Mouse (Mus musculus) telencephalon, adult 2 months (tissue): Measurements from ENCODE around the gene Scgb3a1.

Experiments used
- DNase-seq: peaks from one replicate; pipeline ENCODE4 v3.0.0-alpha.2; 2011; ENCODE audit warnings: low read depth, low spot score

Scgb3a1 gene

DNA sequence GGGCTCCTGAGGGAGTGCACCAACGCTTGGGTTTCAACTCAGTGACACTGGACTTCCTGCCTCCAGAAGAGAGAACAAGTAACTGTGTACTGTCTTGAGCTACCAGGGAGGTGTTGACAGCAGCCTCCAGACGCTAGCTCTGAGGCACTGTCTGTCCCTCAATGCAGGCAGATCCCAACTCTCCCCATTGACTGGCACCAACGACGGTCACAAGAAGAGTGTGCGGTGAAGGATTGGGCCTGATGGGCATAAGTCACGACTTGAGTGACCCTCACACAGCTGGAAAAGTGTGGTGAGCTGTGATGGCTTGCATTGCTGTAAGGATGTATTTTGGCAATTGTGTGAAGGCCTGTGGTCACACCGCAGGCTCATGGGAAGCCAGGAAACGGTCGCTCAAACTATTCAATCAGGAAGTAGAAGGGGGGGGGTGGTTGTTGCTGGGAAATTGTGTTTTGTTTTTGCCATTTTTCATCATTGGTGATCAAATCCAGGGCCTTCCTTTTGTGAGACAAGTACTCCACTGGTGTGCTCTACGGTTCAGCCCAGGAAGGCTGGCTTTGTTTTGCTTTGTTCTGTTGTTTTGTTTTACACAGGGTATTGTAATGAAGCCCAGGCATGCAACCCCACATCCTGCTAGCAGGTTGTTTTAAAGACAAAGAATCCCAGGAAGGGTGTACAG, 4.5 kb upstream of the Scgb3a1 start:
- DNase-seq: no peak

DNA sequence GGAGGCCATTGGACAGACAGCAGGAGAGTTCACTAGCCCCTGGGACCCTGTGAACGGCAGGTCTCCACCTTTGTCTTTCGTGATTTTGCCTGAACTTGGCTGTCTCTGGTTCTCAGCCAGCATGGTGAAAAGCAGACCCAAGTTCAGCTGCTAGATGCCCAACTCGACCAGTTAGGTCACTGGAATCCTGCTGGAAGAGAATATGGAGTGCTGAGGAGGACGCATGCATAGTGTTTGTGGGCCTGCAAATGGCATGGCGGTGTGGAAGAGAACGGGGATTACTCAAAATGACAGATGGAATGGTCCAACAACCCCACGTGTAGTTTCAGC, 4.0 kb upstream of the Scgb3a1 start:
- no peak for DNase-seq

DNA sequence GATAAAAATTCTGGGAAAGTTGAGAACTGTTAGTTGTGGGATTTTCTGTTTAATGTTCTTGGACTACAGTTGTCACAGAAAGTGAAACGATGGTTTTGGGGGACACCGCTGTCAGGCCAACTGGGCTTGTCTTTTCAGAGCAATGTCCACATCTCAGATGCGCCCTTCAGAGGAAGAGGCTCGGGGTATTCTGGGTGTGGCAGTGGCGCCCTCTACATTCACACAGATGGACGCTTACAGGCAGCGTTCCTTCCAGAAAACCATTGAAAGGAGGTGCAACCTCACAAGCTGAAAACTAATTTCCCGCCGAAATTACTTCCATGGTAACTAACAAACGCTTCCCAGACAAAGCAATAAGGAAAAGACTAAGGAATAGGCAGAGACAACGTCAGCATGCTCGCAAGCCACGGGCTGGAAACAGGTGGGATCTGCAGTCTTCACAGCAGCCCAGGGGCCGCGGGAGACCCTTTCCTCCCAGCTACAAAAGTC, 1.1 kb upstream of the Scgb3a1 start:
- no peak for DNase-seq

DNA sequence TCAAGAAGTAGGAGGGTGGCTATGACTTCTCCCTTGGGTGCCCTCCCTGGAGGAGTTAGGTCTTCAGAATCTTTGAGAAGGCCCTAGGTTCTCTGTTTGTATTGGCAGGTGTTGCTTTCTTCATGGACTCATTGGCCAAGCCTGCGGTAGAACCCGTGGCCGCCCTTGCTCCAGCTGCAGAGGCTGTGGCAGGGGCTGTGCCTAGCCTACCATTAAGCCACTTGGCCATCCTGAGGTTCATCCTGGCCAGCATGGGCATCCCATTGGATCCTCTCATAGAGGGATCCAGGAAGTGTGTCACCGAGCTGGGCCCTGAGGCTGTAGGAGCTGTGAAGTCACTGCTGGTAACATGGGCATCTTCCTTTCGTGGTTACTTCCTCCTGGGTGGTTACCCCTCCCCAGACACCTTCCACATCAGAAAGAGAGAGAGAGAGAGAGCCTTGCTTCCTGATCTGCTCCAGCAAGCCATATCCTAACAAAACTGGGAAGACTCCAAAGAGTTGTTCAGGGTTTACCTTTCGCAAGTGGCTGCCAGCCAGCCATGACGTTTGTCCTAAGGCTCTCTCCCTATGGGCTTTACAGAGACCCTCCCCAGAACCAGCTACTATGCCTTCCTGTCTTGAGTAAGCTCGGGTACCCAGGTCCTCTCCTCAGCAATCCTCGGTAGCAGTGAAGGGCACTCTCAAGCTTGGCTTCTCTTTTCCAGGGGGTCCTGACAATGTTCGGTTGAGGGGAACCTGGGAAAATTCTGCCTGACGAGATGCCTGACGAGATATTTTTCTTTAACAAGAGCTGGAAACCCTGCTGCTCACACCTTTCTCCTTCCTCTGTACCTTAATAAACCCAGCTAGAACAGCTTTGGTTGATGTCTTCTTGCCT, 1.1 kb downstream of the Scgb3a1 start:
- no peak for DNase-seq

DNA sequence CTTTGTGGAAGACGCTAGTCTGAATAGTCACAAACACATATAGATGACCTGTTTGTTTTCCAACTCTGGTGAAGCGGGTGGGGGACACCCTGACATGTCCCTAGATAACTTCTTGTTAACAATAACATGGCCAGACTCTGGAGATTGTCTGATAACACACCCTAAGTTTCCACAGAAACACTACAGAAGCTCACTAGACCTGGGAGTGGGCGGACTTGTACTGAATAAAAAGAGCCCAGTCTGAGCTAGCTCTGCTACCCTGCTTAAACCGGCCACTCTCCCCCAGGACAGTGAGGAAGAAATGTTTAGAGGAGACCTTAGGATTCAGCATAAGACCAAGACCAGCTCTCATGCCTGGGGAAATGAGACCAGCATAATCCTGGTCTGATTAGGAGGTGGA, 2.1 kb downstream of the Scgb3a1 start:
- DNase-seq: no peak

DNA sequence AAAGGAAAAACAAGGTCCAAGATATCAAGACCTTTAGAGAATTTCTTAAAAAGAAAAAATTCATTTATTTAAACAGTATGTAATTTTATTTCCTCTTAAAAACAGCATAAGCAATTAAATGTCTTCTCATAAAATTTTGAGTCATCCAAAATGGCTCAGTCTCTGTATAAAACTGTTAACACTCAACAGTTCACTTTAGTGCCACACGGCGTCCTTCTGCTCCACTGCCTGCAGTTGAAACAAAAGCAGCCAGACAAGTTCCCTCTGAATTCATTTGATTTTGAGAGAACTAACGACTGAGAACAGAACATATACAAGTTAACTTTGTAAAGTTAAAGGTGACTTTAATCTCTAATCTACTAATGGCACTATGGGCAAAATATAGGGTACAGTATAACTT, 10.0 kb downstream of the Scgb3a1 start:
- DNase-seq: no peak

DNA sequence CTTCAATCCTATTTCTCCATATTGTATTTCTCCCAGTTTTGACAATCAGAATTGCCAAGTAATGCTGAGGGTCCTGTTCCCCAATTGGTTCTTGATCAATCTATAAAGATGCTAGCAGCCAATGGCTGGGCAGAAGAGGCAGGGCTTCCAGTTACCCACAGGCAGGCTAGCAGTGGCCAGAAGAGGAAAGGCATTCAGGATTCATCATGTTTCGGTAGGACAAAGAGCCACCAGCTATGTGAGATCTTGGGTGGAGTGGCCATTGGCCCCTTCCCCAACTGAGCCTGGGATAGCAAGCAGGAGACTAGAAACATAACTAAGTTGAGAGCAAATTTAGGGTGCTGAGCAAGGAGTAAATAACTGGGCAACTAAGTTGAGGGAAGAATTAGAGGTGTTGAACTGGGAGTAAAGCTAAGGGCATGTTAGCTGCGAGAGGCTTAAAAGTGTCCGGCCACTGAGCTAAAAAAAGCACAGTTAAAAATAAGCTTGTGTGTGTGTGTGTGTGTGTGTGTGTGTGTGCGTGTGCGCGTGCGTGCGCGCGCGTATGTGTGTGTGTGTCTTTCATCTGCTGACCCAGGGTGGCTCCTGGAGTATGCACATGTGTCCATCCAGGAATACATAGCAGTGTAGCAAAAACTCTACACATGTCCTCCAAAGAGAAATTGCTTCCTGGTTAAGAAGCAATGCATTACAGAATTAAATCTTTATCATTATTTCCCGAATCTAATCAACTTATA, 21.0 kb downstream of the Scgb3a1 start:
- no peak for DNase-seq

DNA sequence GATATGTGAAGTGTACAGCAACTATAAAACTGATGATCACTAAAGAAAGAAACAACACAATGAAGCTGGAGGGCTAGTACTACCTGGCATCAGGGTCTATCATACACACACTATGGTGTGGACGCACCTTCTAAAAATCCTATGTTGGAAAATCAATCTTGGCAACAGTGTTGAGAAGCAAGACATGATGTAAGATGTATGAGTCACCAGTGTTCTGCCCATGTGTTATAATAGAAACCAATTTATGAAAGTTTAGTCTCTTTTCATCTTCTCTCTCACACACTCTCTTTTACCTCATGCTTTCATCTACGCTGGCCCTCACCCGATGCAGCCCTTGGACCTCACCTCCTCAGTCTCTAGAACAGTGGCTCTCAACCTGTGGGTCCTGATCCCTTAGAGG, 31.6 kb downstream of the Scgb3a1 start:
- DNase-seq: no peak

DNA sequence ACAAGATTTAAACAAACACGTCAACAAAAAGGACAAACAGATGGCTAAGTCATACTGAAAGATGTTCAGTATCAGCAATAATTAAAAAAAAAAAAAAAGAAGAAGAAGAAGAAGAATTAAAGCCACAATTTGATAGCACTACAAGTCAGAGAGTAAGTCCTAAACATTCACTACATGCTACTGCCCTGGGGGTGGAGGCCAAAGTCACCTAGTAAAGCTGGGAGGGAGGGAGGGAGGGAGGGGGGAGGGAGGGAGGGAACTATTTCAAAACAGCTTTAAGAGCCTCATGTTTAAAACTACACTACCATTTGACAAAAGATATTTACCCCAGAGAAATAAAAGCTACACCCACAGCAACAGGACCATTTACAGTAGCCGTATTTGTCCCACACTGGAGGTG, 32.3 kb downstream of the Scgb3a1 start:
- no peak for DNase-seq

DNA sequence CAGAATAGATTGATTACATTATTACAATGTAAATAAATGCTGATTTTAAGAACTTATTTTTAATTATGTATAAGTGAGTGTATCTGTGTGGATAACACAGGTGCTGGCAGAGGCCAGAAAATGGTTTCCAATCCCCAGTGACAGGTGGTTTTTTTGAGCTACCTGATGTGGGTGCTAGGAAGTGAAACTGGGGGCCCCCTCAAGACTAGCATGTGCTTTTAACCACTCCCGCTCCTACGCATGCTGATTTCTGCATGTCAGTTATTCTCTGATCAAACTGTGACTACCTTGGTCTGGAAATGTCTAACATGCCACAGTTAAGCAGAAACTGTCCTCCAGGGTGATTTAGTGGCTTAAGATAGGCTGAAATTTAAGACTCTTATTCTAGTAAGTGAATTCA, 33.1 kb downstream of the Scgb3a1 start:
- DNase-seq: no peak

DNA sequence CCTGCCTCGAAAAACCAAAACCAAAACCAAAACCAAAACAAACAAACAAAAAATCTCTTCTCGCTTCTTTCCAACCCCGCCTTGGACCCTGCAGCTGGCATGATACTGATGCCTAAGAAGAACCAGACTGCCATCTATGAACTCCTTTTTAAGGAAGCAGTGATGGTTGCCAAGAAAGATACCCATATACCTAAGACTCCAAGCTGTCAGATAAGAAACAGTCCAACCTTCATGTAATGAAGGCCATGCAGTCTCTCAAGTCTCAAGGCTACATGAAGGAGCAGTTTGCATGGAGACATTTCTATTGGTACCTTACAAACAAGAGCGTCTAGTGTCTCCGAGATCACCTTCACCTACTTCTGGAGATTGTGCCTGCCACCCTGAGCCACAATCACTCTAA, 34.4 kb downstream of the Scgb3a1 start:
- no peak for DNase-seq

DNA sequence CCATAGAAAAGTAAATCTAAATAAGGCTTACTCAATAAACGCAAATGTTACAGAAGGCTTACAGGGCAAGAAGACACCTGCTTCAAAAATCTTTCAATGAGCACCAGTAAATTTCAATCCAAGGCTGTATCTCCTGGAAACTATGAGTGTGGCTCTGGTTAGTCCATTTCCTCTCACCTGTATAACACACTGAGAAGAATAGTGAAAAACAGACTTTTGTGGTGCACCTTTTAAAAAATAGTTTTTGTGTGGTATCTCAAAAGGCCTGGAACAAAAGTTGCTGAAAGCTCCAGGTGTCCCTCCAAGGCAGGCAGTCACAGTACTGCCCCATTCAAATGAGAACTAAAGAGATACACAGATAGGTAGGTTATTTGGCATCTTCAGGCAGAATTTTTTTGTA, 35.7 kb downstream of the Scgb3a1 start:
- no peak for DNase-seq

DNA sequence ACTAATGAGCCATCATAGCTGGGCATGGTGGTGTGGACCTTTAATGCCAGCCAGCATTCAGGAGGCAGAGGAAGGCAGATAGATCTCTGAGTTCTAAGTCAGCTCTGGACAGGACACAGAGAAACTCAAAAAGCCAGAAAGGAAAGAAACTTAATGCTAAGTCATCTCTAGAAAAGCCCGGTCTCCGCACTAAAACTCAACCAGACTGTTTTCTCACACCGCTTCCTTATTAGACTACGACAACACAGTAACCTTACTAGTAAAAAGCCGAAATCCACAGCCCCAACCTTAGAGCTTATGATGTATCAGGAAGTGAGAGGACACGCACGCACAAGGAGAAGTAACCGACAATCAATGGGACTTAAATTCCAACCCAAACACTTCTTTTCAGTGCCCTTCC, 38.6 kb downstream of the Scgb3a1 start:
- DNase-seq: no peak

DNA sequence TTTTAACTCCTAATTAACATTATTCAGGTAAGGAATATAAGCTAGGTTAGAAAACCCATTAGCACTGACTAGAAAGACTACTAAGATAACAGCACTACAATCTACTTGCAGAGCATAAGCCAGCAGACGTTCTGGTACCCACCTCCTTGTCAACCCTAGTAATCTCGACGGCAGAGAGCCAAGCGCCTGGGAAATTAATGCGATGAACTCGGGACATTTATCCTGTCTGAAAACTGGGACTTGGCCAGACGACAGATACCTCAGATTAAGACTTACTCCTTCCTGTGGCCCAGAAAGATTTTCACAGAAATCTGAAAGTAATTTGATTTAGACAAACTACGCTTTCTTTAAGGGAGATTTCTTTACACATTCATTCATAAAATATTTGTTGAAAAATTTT, 41.4 kb downstream of the Scgb3a1 start:
- no peak for DNase-seq

DNA sequence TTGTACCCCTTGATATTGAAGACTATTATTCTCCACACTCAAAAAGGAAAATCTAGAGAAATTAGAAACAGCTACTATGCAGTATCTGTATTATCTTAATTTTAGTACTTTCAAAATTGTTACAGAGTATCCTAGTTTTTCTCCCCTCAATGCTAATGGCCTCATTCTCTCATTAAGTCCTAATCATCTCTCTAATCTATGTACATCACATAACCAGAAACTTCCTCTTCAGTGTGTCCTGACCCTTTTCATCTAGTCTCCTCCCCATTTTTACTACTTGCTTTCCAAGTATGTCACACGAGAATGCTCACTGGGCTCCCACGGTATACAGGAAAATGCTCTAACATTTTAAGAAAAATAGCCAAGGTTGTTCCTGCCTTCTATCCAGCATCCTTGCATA, 44.4 kb downstream of the Scgb3a1 start:
- no peak for DNase-seq

DNA sequence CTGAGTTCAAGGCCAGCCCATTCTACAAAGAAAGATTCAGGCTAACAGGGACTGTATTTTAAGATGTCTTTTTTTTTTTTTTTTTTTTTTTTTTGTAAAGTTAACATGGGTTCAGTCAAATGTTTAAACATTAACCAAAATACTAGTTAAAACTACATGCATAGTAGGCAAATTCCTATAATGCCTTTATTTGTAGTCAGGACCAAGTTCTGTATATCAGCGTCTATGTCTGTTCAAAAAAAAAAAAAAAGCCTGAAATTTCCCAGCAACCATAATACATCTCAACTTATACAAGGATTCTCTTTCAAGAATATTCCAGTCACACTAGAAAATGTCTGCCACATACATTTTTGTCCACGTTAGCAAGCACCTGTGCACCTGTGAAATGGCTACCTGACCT, 47.3 kb downstream of the Scgb3a1 start:
- DNase-seq: no peak

DNA sequence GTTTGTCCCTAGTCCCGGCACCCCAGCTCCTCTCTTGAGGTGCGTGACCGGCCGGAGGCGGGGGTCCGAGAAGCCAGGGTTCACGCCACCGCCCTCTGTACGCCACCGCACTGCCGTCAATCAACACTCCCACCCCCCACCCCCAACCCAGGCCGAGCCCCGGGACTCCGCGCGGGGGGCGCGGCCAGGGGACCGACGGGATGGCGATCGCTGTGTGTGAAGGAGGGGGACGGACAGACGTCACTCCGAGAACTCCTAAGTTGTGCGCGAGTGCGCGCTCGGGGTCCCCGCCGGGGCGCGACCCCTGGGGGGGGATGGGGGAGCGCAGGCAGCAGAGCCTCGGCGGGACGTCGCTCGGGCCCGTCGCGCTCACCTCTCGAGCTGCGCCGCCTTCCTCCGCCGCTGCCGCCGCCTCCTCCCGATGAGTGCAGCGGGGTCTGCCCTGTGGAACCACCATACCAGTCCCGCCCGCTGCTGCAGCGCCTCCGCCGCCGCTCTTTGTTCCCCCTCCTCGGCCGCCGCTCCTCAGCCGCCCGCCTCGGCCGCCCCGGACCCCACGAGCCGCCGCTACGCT, 48.7 kb downstream of the Scgb3a1 start:
- DNase-seq: no peak

DNA sequence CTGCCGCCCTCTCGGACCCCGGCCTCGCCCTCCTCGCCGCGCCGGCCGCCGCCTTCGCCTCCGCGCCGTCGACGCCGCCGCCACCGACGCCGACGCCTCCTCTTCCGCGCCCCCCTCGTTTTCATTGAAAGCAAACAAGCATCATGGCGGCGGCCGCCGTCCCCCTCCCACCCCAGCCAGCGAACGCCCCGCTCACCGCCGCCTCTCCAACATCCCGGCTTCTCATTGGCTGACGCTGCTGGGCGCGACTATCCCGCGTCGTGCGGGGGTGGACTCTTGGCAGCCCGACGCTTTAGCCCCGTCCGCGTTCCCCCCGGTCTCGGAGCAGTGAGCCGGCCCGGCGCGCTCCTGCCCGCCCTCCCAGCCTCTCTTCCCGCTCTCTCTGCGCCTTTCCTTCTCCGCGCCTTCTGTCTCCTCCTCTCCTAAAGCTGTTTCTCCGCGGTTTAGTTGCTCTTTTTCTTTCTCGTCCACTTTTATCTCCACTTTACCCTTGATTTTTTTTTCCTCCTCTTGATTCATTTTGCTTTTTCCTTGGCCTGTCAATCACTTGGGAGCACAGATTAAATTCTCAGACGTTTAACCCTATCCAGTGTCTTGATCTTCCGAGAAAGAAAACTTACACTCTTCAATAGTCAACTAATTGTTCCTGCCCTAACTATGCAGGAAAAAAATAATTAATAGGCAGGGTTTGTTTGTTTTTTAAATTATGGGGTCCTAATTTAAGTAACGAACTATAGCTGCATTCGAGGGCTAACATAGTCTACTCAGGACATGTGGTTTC, 49.3 kb downstream of the Scgb3a1 start, which contains the start of gene Cnot6:
TSS of gene Cnot6 (minus strand) at position 169 of the 781 bp plus-strand sequence.
- DNase-seq: peak; percentile 96

DNA sequence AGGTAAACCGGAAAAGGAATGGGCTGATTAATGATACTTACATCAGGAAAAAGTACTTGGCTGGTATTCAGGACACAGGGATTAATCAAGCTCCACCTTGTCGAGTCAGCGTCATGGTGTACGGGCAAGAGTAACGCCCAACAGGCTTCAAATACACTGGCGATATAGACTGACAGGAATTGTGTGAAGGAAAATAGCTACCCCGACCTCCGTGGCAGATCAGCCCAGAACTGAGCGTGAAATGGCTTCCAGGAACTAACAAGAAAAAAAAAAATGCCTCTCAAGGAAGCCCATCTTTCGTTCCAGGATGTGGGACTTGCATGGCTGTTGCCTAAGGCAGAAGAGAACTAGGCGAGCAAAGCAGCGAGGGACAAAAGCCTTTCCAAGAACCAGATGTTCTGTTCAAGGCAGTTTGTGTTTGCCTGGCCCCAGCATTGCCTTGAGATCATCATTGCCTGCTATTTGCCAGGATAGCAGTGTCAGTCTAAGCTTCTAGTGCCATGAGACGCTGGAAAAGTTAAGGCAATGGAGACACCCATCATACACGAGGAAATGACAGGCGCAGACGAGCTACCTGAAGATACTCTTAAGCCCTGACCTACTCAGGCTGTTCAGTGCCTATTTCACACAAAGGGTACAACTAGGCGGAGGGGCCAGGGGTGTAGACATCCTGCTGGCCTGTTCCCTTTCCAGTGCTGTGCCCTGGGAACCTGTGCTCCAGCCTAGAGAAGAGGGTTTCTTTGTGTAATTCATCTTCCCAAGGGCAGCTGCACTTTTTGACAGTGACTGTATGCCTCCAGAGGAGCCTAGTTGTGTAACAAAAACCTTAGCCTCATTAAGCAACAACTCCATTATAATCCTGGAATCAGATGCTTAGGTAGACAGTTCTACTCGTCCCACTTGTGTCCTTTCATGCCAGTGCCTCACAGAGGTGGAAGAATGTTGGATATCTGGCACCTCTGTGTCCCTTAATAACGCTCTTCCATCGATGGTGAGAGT, 50.2 kb downstream of the Scgb3a1 start:
- DNase-seq: no peak
